Mouse (Mus musculus) ovary, adult 18-20 months (tissue): Measurements from ENCODE around the gene Mfap5.
"Not testable (repeated sequence)": the region's sequence is repeated elsewhere in the genome, so short reads cannot be mapped to it uniquely, and the experiment has no call there.

Source experiments
- DNase-seq: peaks from one replicate; pipeline ENCODE4 v3.0.0; 2022; ENCODE audit warnings: low spot score, mixed read lengths

Mfap5 gene

GRCm38 (mm10) chr6:122505545-122505944, at the start of gene Mfap5:
Gene Mfap5, plus strand, starts transcription at chr6:122505845.
- no peak for DNase-seq

- DNase-seq, result no peak
Measured at GRCm38 (mm10) chr6:122458946-122459693, 46.5 kb upstream of the Mfap5 start.

GRCm38 (mm10) chr6:122466092-122466713, 39.4 kb upstream of the Mfap5 start:
- DNase-seq, result no peak

GRCm38 (mm10) chr6:122469030-122469640, 36.5 kb upstream of the Mfap5 start:
- no peak for DNase-seq

GRCm38 (mm10) chr6:122470240-122470639, 35.4 kb upstream of the Mfap5 start:
- DNase-seq, result no peak

- DNase-seq, result not testable (repeated sequence)
Measured at GRCm38 (mm10) chr6:122471461-122471860, 34.2 kb upstream of the Mfap5 start.

GRCm38 (mm10) chr6:122478062-122478461, 27.6 kb upstream of the Mfap5 start:
- no peak for DNase-seq

- DNase-seq, result no peak
Measured at GRCm38 (mm10) chr6:122485401-122486296, 20.0 kb upstream of the Mfap5 start.

GRCm38 (mm10) chr6:122486297-122487117, 19.1 kb upstream of the Mfap5 start:
- no peak for DNase-seq

- no peak for DNase-seq
Measured at GRCm38 (mm10) chr6:122490929-122491512, 14.6 kb upstream of the Mfap5 start.

- peak; percentile 77 for DNase-seq
Measured at GRCm38 (mm10) chr6:122491557-122491956, 14.1 kb upstream of the Mfap5 start.

GRCm38 (mm10) chr6:122492479-122492878, 13.2 kb upstream of the Mfap5 start:
- DNase-seq, result no peak

GRCm38 (mm10) chr6:122493799-122494472, 11.7 kb upstream of the Mfap5 start:
- DNase-seq, result no peak

- peak; percentile 57 for DNase-seq
Measured at GRCm38 (mm10) chr6:122495082-122495881, 10.4 kb upstream of the Mfap5 start.

- DNase-seq, result no peak
Measured at GRCm38 (mm10) chr6:122496501-122496900, 9.1 kb upstream of the Mfap5 start.

GRCm38 (mm10) chr6:122498661-122499060, 7.0 kb upstream of the Mfap5 start, which contains the start of gene Rimklb:
Gene Rimklb, minus strand, starts transcription at chr6:122498761.
- DNase-seq, result no peak

- DNase-seq, result no peak
Measured at GRCm38 (mm10) chr6:122505041-122505440, 604 bp upstream of the Mfap5 start.

- no peak for DNase-seq
Measured at GRCm38 (mm10) chr6:122508494-122508893, 2.8 kb downstream of the Mfap5 start.
